Mouse (Mus musculus) neural tube, embryonic 15.5 days (tissue): Measurements from ENCODE around the gene Hrct1. TPM values are rescaled to one million over a fixed set of nuclear protein-coding genes. Genes with fewer than 3 reads are reported as not detected.

Experiments
- ATAC-seq: fragments of 200-750 bp; cut with Nextera tagmentation; 2 replicates; pipeline ENCODE4 v1.8.0; 2017; ENCODE audit warnings: mild to moderate bottlenecking, moderate TSS enrichment, moderate library complexity; ENCODE audit not compliant: low FRiP score
- H3K27ac ChIP-seq: fragments of 300-500 bp; sonication (generic); replicated peaks from 2 replicates; pipeline ENCODE4 v1.5.1; 2015; ENCODE audit warnings: mild to moderate bottlenecking, inconsistent platforms
- H3K27me3 ChIP-seq: fragments of 300-500 bp; sonication (generic); replicated peaks from 2 replicates; pipeline ENCODE4 v1.6.1; 2015; ENCODE audit warnings: inconsistent platforms
- H3K36me3 ChIP-seq: fragments of 300-500 bp; sonication (generic); 2 replicates; pipeline ENCODE4 v1.6.1; 2015; ENCODE audit warnings: inconsistent platforms
- H3K4me1 ChIP-seq: fragments of 300-500 bp; sonication (generic); 2 replicates; pipeline ENCODE4 v1.6.1; 2015; ENCODE audit warnings: inconsistent platforms
- H3K4me2 ChIP-seq: fragments of 300-500 bp; sonication (generic); 2 replicates; pipeline ENCODE4 v1.6.1; 2015; ENCODE audit warnings: inconsistent platforms, mild to moderate bottlenecking, moderate library complexity
- H3K4me3 ChIP-seq: fragments of 300-500 bp; sonication (generic); replicated peaks from 2 replicates; pipeline ENCODE4 v1.5.1; 2015; ENCODE audit warnings: mild to moderate bottlenecking, inconsistent platforms
- H3K9ac ChIP-seq: fragments of 300-500 bp; sonication (generic); replicated peaks from 2 replicates; pipeline ENCODE4 v1.6.1; 2015; ENCODE audit warnings: mild to moderate bottlenecking, inconsistent platforms
- H3K9me3 ChIP-seq: fragments of 300-500 bp; sonication (generic); replicated peaks from 2 replicates; pipeline ENCODE4 v1.6.1; 2016; ENCODE audit warnings: inconsistent platforms
- WGBS: fragments of 180-500 bp; shearing (Covaris S2); methylation state at CpG from one replicate; pipeline ENCODE4 v1.1.7; 2015; ENCODE audit warnings: mixed read lengths; 5-methylcytosine and 5-hydroxymethylcytosine counted together
- polyA plus RNA-seq: library from polyadenylated mRNA; unstranded; fragments of >200 nt; fragmentation: Nextera tagmentation; extraction: Ambion mirVana; gene quantifications from 2 replicates; pipeline ENCODE4 v1.2.1, GENCODE M21; 2015

Hrct1 gene
- 0.24 and 0.45 TPM in 2 replicates for polyA plus RNA-seq

- H3K27ac ChIP-seq: no peak within 1 kb of the TSS
- H3K9ac ChIP-seq: no peak within 1 kb of the TSS
- no peaks in the 10 kb centered on the region for H3K4me1 ChIP-seq
- H3K9me3 ChIP-seq: no peaks in the 10 kb centered on the region
- no peak for ATAC-seq
- H3K27me3 ChIP-seq: no peaks in the 10 kb centered on the region
- H3K4me2 ChIP-seq: no peak within 1 kb of the TSS
- 61% methylated on average over 3 of the region's 3 CpGs for WGBS
- no peaks in the 10 kb centered on the region for H3K36me3 ChIP-seq
- no peak within 1 kb of the TSS for H3K4me3 ChIP-seq
Measured at GRCm38 (mm10) chr4:43726995-43727394, at the start of gene Hrct1. TSS of gene Hrct1 (plus strand) at chr4:43727188.

DNA sequence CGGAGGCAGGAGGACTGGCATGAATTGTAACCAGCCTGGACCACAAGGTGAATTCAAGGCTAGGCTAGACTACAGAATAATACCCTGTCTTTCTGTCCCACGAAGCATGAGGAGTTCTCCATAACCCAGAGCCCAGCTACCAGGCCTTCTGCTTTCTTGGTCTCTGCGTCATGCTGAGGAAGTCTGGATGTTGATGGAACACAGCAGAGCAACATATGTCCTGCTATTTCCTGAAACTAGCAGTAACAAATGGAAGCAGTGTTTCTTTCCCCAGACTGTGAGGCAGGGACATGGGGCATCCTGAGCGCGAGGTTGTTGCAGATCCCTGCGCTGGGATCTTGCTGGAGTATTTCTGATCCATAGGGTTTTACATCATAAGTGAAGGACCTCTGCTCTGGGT, 48.4 kb upstream of the Hrct1 start:
- no peaks in the 10 kb centered on the region for H3K9me3 ChIP-seq
- H3K27me3 ChIP-seq: no peaks in the 10 kb centered on the region
- H3K4me2 ChIP-seq: no peak overlapping the region
- peaks cover 2% of the 10 kb centered on the region; the same call in 1 of the 2 replicates for H3K4me1 ChIP-seq
- 88% methylated on average over 6 of the region's 6 CpGs for WGBS
- H3K9ac ChIP-seq: no peak overlapping the region
- H3K4me3 ChIP-seq: no peak overlapping the region
- peaks cover 95% of the 10 kb centered on the region for H3K36me3 ChIP-seq
- H3K27ac ChIP-seq: no peak overlapping the region
- ATAC-seq: no peak

- H3K4me1 ChIP-seq: no peaks in the 10 kb centered on the region
- H3K9me3 ChIP-seq: no peaks in the 10 kb centered on the region
- no peak overlapping the region for H3K4me2 ChIP-seq
- WGBS: 89% methylated on average over 7 of the region's 7 CpGs
- H3K9ac ChIP-seq: no peak overlapping the region
- no peak for ATAC-seq
- H3K4me3 ChIP-seq: no peak overlapping the region
- peaks cover 97% of the 10 kb centered on the region for H3K36me3 ChIP-seq
- H3K27me3 ChIP-seq: no peaks in the 10 kb centered on the region
- no peak overlapping the region for H3K27ac ChIP-seq
Measured at GRCm38 (mm10) chr4:43679416-43680043, 47.5 kb upstream of the Hrct1 start.

GRCm38 (mm10) chr4:43690021-43690420, 37.0 kb upstream of the Hrct1 start:
- 92% methylated on average over 17 of the region's 17 CpGs for WGBS
- Histone ChIP-seq H3K9me3 (no peaks in the 10 kb centered on the region), H3K9ac (no peak overlapping the region), H3K36me3 (peaks cover 49% of the 10 kb centered on the region), H3K27me3 (no peaks in the 10 kb centered on the region), H3K4me2 (no peak overlapping the region), H3K4me1 (no peaks in the 10 kb centered on the region), H3K4me3 (no peak overlapping the region), H3K27ac (no peak overlapping the region)
- no peak for ATAC-seq

GRCm38 (mm10) chr4:43691026-43691425, 36.0 kb upstream of the Hrct1 start:
- no peak overlapping the region for H3K4me2 ChIP-seq
- no peak for ATAC-seq
- no peak overlapping the region for H3K27ac ChIP-seq
- H3K36me3 ChIP-seq: peaks cover 39% of the 10 kb centered on the region
- no peaks in the 10 kb centered on the region for H3K27me3 ChIP-seq
- no peak overlapping the region for H3K9ac ChIP-seq
- H3K4me3 ChIP-seq: no peak overlapping the region
- WGBS: 77% methylated on average over 5 of the region's 5 CpGs
- H3K4me1 ChIP-seq: no peaks in the 10 kb centered on the region
- no peaks in the 10 kb centered on the region for H3K9me3 ChIP-seq

DNA sequence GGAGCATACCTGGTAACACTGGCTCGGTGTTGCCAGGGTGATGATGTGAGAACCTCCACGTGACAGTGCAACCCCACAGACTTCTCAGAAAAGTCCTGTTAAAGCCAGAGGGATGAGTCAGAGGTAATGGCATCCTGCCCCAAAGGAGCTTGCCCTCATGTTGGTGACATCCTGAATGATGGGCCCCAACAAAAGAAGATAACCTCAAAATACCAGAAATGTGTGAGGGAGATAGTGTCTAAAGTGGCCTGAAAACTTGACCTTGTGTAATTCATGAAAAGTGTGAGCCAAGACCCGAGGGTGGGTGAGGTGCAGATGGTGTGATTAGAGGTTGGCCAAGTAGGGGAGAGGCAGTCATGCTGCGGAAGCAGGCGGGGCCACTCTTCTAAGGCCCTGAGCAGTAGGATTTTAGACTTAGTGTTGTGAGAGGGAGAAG, 33.2 kb upstream of the Hrct1 start:
- Histone ChIP-seq H3K27me3 (no peaks in the 10 kb centered on the region), H3K27ac (no peak overlapping the region), H3K36me3 (peaks cover 21% of the 10 kb centered on the region), H3K4me2 (no peak overlapping the region), H3K4me1 (no peaks in the 10 kb centered on the region), H3K4me3 (no peak overlapping the region), H3K9ac (no peak overlapping the region), H3K9me3 (no peaks in the 10 kb centered on the region)
- ATAC-seq: no peak
- WGBS: 82% methylated on average over 5 of the region's 5 CpGs

GRCm38 (mm10) chr4:43694439-43695248, 32.3 kb upstream of the Hrct1 start:
- WGBS: 94% methylated on average over 1 of the region's 1 CpGs
- no peaks in the 10 kb centered on the region for H3K4me1 ChIP-seq
- H3K36me3 ChIP-seq: peaks cover 13% of the 10 kb centered on the region
- no peaks in the 10 kb centered on the region for H3K9me3 ChIP-seq
- no peak for ATAC-seq
- no peak overlapping the region for H3K4me3 ChIP-seq
- H3K9ac ChIP-seq: no peak overlapping the region
- H3K4me2 ChIP-seq: no peak overlapping the region
- H3K27me3 ChIP-seq: no peaks in the 10 kb centered on the region
- H3K27ac ChIP-seq: no peak overlapping the region

DNA sequence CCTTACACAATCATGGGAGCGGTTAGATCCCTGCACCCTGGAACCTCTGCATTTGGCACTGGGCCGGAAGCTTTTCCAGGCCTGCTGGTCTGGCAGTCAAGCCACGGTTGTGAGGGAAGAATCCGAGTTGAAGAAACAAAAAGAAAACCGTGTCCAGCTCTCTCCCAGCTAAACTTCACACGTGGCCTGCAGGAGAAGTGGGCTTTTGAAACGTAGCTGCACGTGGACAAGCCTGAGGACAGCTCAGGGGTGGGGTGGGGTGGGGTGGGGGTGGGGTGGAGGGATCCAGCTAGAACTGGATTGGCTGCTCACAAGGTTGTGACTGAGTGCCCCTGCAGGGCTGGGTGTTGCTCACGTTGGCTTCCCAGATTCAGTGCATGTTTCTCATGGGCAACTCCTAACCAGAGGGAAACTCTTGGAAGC, 31.7 kb upstream of the Hrct1 start:
- no peak overlapping the region for H3K27ac ChIP-seq
- H3K4me3 ChIP-seq: no peak overlapping the region
- no peak overlapping the region for H3K4me2 ChIP-seq
- no peak overlapping the region for H3K9ac ChIP-seq
- no peaks in the 10 kb centered on the region for H3K27me3 ChIP-seq
- no peak; the same call in 1 of the 2 replicates for ATAC-seq
- H3K9me3 ChIP-seq: no peaks in the 10 kb centered on the region
- no peaks in the 10 kb centered on the region for H3K4me1 ChIP-seq
- peaks cover 7% of the 10 kb centered on the region for H3K36me3 ChIP-seq
- 33% methylated on average over 9 of the region's 9 CpGs for WGBS

DNA sequence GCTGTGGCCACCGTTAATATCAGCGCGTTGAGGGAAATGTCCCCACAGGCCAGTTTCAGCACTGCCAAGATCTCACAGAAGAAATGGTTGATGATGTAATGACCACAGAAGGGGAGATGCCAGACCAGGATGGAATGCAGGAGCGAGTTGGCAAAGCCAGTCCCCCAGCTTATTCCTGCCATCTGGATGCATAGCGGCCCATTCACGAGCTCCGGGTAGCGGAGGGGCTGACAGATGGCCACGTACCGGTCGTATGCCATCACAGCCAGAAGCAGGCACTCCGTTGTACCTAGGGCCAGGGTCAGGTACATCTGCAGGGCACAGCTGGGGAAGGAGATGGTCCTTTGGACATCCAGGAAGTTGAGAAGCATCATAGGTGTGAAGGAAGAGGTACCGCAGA, 30.4 kb upstream of the Hrct1 start:
- H3K27ac ChIP-seq: no peak overlapping the region
- H3K9me3 ChIP-seq: no peaks in the 10 kb centered on the region
- 72% methylated on average over 13 of the region's 13 CpGs for WGBS
- no peak for ATAC-seq
- H3K27me3 ChIP-seq: no peaks in the 10 kb centered on the region
- H3K4me1 ChIP-seq: no peaks in the 10 kb centered on the region
- no peak overlapping the region for H3K4me2 ChIP-seq
- H3K4me3 ChIP-seq: no peak overlapping the region
- no peak overlapping the region for H3K9ac ChIP-seq
- peaks cover under 1% of the 10 kb centered on the region; the same call in 1 of the 2 replicates for H3K36me3 ChIP-seq

DNA sequence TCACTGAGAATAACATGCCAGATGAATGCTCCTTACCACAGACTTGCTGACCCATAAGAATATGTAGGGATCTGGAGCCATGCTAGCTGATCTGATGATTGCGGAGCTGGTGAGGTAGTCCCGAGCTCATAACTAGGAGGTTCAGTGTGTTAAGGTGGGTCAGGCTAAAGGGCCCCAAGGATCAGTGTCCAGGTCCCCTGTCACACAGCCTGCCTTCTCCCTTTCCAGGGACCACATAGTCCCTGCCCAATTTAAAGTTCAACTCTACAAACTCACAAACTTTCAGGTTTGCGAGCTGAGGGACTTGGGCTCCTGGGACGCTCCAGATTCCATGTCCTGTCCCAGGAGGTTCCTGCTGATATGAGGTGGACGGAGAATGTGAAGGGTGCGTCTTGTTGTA, 26.3 kb upstream of the Hrct1 start, which contains the start of gene Olfr70:
Gene Olfr70 (minus strand): TSS at position 101 of the 400 bp plus-strand sequence.
- no peak within 1 kb of the TSS for H3K27ac ChIP-seq
- ATAC-seq: no peak
- H3K27me3 ChIP-seq: no peaks in the 10 kb centered on the region
- no peak within 1 kb of the TSS for H3K9ac ChIP-seq
- H3K4me2 ChIP-seq: no peak within 1 kb of the TSS
- H3K4me1 ChIP-seq: no peaks in the 10 kb centered on the region
- H3K9me3 ChIP-seq: no peaks in the 10 kb centered on the region
- WGBS: 88% methylated on average over 6 of the region's 6 CpGs
- no peaks in the 10 kb centered on the region for H3K36me3 ChIP-seq
- H3K4me3 ChIP-seq: no peak within 1 kb of the TSS

DNA sequence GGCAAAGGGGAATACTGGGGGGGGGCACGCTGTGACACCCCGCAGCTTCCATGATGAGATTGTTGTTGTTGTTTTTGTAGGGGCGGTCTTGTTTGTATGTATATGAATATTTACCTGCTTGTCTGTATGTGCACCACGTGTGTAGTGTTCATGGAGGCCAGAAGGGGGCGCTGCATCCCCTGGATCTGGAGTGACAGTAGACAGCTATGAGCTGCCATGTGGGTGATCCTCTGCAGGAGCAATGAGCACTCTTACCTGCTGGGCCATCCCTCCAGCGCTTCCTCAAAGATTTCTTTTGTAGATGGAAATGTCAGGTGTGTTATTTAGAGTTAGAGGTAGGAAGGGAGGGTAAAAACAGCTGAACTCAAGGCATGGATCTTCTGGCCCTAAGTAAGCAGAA, 23.5 kb upstream of the Hrct1 start:
- Histone ChIP-seq H3K4me1 (no peaks in the 10 kb centered on the region), H3K9ac (no peak overlapping the region), H3K36me3 (no peaks in the 10 kb centered on the region), H3K4me3 (no peak overlapping the region), H3K27me3 (no peaks in the 10 kb centered on the region), H3K4me2 (no peak overlapping the region), H3K27ac (no peak overlapping the region), H3K9me3 (no peaks in the 10 kb centered on the region)
- WGBS: 77% methylated on average over 6 of the region's 6 CpGs
- ATAC-seq: no peak

GRCm38 (mm10) chr4:43703851-43704250, 23.1 kb upstream of the Hrct1 start:
- Histone ChIP-seq H3K9me3 (no peaks in the 10 kb centered on the region), H3K4me3 (no peak overlapping the region), H3K27ac (no peak overlapping the region), H3K4me2 (no peak overlapping the region), H3K36me3 (no peaks in the 10 kb centered on the region), H3K27me3 (no peaks in the 10 kb centered on the region), H3K4me1 (no peaks in the 10 kb centered on the region), H3K9ac (no peak overlapping the region)
- ATAC-seq: no peak
- WGBS: 70% methylated on average over 8 of the region's 8 CpGs
